Mouse (Mus musculus) kidney, postnatal 4 days (tissue): ENCODE data around the gene Sec63.

Experiments
- DNase-seq, 2 experiments: peaks; one replicate each; pipeline ENCODE4 v3.0.0; 2021; ENCODE audit warnings: mixed read lengths in 2 of 2

Sec63 gene

GRCm38 (mm10) chr10:42863621-42864391, 102.5 kb downstream of the Sec63 start:
- DNase-seq, result peak; percentile 79 to 81

- DNase-seq, result peak in 1 of 2 experiments; percentile 23
Measured at GRCm38 (mm10) chr10:42864696-42865095, 103.4 kb downstream of the Sec63 start.

DNA sequence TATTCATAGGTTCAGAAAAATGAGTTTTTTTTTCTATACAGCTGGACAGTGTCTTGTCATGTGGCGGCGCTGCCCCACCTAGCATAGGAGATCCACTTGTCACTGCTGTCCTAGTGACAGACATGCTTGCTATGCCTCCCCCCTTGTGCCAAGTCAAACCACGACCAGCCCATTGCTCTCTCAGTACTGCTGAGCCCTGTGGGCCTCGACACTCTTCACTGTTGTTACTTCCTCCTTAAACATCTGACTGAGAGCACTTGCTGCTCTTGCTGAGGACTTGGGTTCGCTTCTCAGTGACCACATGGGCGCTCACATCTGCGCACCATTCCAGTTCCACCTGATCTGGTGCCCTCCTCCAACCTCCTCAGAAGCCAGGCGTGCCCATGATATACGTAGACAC, 107.1 kb downstream of the Sec63 start:
- DNase-seq, result no peak

GRCm38 (mm10) chr10:42869467-42869866, 108.2 kb downstream of the Sec63 start:
- DNase-seq, result no peak

- peak; percentile 23 to 30 for DNase-seq
Measured at GRCm38 (mm10) chr10:42872269-42873010, 111.1 kb downstream of the Sec63 start.

- DNase-seq, result no peak
Measured at GRCm38 (mm10) chr10:42873077-42873595, 111.8 kb downstream of the Sec63 start.

- no peak for DNase-seq
Measured at GRCm38 (mm10) chr10:42876172-42876571, 114.9 kb downstream of the Sec63 start.

- DNase-seq, result peak; percentile 18 to 36
Measured at GRCm38 (mm10) chr10:42879269-42879681, 118.0 kb downstream of the Sec63 start.

DNA sequence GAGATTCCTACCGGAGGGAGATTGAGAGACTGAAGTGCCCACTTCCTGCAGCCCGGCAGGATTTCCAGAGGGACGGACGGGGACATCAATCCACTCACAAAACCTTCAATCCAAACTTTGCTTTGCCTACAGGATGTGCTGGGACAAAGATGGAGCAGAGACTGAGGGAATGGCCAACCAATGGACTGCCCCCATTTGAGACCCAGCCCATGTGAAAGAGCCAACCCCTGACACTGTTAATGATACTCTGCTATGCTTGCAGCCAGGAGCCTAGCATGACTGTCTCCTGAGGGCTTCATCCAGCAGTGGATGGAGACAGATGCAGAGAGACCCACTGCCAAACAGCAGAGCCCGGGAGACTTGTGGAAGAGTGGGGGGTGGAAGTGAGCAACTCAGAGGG, 118.4 kb downstream of the Sec63 start:
- peak in 1 of 2 experiments; percentile 5 for DNase-seq
